Mouse (Mus musculus) thymus, postnatal 10 days (tissue): ENCODE measurements around the gene Lurap1.

Experiments
- DNase-seq, 2 experiments: peaks; one replicate each; pipeline ENCODE4 v3.0.0; 2021; ENCODE audit warnings: low spot score in 2 of 2

Gene Lurap1

GRCm38 (mm10) chr4:116110695-116111094 is 40.4 kb downstream of the Lurap1 start:
- DNase-seq, result no peak

GRCm38 (mm10) chr4:116105278-116105677 is 45.9 kb downstream of the Lurap1 start:
- DNase-seq, result no peak

GRCm38 (mm10) chr4:116100959-116101358 is 50.2 kb downstream of the Lurap1 start:
- no peak for DNase-seq

GRCm38 (mm10) chr4:116097211-116097610 is 53.9 kb downstream of the Lurap1 start:
- DNase-seq, result no peak

- no peak for DNase-seq
Observed at GRCm38 (mm10) chr4:116096291-116096690, 54.8 kb downstream of the Lurap1 start.

GRCm38 (mm10) chr4:116088510-116089249 is 62.5 kb downstream of the Lurap1 start:
- no peak for DNase-seq
